Mouse (Mus musculus) stomach, postnatal 0 days (tissue): ENCODE measurements around the gene Arrdc5.
"Not testable (repeated sequence)": the region's sequence is repeated elsewhere in the genome, so short reads cannot be mapped to it uniquely, and the experiment has no call there.

ENCODE experiments used
- CTCF ChIP-seq: IDR thresholded peaks from 2 replicates; pipeline ENCODE4 v1.5.1; 2016; ENCODE audit warnings: antibody characterized with exemption, low read depth, mild to moderate bottlenecking, moderate library complexity
- EP300 ChIP-seq: optimal IDR thresholded peaks from 2 replicates; pipeline ENCODE3; 2016; ENCODE audit warnings: antibody characterized with exemption

DNA sequence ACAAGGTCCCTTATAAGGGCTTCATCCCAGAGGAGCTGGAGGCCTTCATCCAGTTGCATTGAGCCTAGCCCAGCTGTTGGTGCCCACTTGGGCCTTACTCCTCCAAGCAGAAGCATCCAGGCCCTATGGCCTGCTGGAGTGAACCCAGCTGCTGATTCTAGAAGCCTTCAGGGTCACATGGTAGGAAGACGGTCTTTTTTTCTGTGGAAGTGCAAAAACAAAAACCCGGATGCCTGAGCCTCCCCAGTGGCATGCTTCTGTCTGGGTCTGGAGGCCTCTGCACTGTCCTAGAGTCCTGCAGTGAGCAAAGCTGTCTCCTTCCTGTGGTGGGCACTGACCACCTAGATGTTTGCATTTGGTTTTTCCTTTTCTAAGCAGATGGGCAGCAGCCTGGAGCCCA, 41.3 kb downstream of the Arrdc5 start:
- TF ChIP-seq CTCF, EP300: not testable (repeated sequence)
